Mouse (Mus musculus) embryonic facial prominence, embryonic 10.5 days (tissue): Measurements from ENCODE around the gene Tbkbp1. TPM values are rescaled to one million over a fixed set of nuclear protein-coding genes. Genes with fewer than 3 reads are reported as not detected.

Source experiments
- DNase-seq: peaks from one replicate; pipeline ENCODE4 v3.0.0-alpha.2; 2017; ENCODE audit warnings: low spot score
- H3K27ac ChIP-seq: fragments of 300-500 bp; sonication (generic); replicated peaks from 2 replicates; pipeline ENCODE4 v1.5.1; 2016; ENCODE audit warnings: mild to moderate bottlenecking
- H3K27me3 ChIP-seq: fragments of 300-500 bp; sonication (generic); replicated peaks from 2 replicates; pipeline ENCODE4 v1.6.1; 2016; ENCODE audit warnings: low read depth, mild to moderate bottlenecking; ENCODE audit not compliant: poor library complexity, severe bottlenecking
- H3K36me3 ChIP-seq: fragments of 300-500 bp; sonication (generic); replicated peaks from 2 replicates; pipeline ENCODE4 v1.6.1; 2016; ENCODE audit warnings: mild to moderate bottlenecking, moderate library complexity
- H3K4me1 ChIP-seq: fragments of 300-500 bp; sonication (generic); 2 replicates; pipeline ENCODE4 v1.6.1; 2016
- H3K4me3 ChIP-seq: fragments of 300-500 bp; sonication (generic); 2 replicates; pipeline ENCODE4 v1.5.1; 2016; ENCODE audit warnings: mild to moderate bottlenecking, moderate library complexity
- H3K9me3 ChIP-seq: fragments of 300-500 bp; sonication (generic); 2 replicates; pipeline ENCODE4 v1.6.1; 2016; ENCODE audit warnings: mild to moderate bottlenecking
- WGBS: fragments of 180-500 bp; shearing (Covaris S2); methylation state at CpG from one replicate; pipeline ENCODE4 v1.1.7; 2016; 5-methylcytosine and 5-hydroxymethylcytosine counted together
- polyA plus RNA-seq: library from polyadenylated mRNA; unstranded; fragments of >200 nt; fragmentation: Nextera tagmentation; extraction: Ambion mirVana; gene quantifications from 2 replicates; pipeline ENCODE4 v1.2.1, GENCODE M21; 2016

Tbkbp1 gene
- polyA plus RNA-seq, 1 experiment from 2014 or later, result 5.1 TPM

DNA sequence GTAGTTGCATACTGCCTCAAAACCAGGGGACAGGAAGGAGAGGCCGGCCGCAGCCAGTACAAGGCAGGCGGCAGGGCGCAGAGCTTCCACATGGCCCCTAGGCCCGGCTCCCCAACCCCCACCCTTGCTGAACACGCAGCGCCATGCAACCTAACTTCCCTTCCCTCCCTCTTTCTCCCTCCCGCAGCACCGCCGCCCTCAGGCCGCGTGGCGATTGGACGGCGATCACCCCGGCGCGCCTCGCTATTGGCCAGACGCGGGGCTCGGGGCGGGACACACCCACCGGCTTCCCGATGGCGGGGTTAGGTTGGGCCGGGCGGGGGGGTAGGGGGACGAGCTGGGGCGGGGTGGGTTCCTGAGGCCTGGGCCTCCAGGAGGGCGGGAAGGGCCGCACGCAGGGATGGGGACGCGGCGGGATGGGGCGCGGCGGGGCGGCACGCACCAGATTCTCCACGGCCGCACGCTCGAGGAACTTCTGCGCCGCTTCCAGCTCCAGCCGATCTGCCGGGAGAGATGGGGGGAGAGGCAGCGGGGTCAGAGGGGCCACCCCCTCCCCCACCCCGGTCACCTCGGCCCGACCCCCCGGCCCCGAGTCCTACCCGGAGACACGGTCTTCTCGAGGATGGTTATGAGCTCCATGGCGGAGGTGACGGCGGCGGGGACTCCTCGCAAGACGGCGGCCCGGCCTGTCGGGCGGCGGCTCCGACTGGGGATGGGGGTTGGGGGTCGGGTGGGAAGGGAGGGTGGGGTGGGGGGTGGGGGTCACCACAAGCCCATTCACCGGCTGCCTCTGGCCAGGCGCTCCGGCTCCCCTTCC lies 35.9 kb upstream of the Tbkbp1 start:
- under 1% methylated on average over 74 of the region's 74 CpGs for WGBS
- Histone ChIP-seq H3K36me3 (peaks cover 59% of the 10 kb centered on the region), H3K4me3 (peak overlapping the region; percentile 91), H3K27me3 (no peaks in the 10 kb centered on the region), H3K4me1 (peaks cover 35% of the 10 kb centered on the region), H3K27ac (peak overlapping the region; percentile 99), H3K9me3 (no peaks in the 10 kb centered on the region)
- DNase-seq, result peak; percentile 99

DNA sequence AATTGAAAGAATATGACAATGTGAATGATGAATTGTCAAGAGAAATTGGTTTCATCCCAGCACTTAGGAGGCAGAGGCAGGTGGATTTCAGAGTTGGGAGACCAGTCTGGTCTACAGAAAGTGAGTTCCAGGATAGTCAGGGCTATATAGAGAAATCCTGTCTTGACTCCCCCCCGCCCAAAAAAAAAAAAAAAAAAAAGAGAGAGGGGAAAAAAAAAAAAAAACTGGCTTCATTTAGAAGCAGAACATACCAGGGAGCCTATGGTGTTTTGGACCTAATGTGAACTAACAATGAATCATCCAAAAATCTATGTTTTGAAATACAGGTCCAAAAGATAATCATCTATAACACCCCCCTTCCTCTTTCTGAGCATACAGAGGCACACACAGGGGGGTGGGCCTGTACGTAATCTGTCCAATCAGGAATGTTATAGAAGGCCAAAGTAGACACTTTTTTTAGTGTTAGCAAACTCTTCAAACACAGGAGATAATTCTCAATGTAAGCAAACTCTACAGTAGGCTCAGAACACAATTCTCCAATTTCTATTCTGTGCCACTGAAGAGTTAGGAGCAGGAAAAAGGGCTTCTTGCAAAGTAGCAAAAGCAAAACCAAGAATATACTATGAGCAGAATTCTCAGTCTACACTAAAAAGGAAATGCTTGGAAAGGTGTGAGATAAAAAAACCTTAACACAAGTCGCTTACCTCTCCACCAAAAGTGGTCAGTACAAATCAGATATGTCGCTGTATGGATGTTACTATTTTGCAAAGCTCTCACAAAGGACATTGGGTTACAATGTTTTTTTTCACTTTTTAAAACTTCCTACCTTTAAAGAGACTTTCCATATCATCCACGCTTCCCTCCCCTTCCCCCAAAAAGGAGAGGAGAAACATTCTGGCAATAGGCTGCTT lies 34.7 kb upstream of the Tbkbp1 start:
- H3K27ac ChIP-seq, result peak overlapping the region; percentile 99
- peaks cover 35% of the 10 kb centered on the region for H3K4me1 ChIP-seq
- H3K9me3 ChIP-seq, result no peaks in the 10 kb centered on the region
- DNase-seq, result no peak
- no peaks in the 10 kb centered on the region for H3K27me3 ChIP-seq
- 68% methylated on average over 5 of the region's 5 CpGs for WGBS
- peak overlapping the region; percentile 91 for H3K4me3 ChIP-seq
- H3K36me3 ChIP-seq, result peaks cover 64% of the 10 kb centered on the region

DNA sequence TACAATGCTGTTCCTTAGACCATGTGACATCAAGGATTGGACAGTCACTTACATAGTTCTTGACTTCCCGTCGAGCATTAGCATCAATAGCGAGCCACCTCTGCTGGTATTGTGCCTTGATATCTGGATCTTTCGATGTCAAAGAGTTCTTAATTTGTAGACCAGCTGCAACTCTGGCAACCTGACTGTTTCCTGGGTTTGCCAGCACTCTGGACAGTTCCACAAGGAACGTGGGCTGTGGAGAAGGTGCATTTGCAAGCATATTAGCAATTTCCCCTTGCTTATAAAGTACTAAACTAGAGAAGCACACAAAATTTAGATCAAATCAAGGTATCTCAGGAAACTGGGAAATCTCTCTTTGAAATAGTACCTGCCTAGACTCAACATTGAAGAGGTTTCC lies 33.6 kb upstream of the Tbkbp1 start:
- H3K4me1 ChIP-seq, result peaks cover 35% of the 10 kb centered on the region
- peak overlapping the region; percentile 5; the same call in 1 of the 2 replicates for H3K4me3 ChIP-seq
- H3K27ac ChIP-seq, result no peak overlapping the region
- no peaks in the 10 kb centered on the region for H3K27me3 ChIP-seq
- 81% methylated on average over 5 of the region's 5 CpGs for WGBS
- H3K9me3 ChIP-seq, result no peaks in the 10 kb centered on the region
- H3K36me3 ChIP-seq, result peaks cover 69% of the 10 kb centered on the region
- no peak for DNase-seq

DNA sequence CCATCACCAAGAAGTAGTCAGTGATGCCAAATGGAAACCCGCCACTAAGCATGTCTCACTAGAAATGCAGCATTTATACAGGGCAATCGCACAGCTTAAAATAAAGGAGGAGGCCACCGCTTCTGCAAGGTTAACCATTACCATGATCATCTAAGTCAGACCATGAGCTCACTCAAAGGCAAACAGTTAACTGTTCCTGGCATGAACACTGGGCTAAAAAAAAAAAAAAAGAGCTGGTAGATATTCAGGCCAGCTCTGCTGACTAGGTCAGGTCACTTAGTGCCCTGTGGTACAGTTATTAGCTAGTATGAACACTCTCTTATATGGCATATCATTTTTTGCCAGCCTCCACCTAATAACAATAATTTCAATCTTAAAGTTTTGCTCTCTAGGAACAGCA lies 31.2 kb upstream of the Tbkbp1 start:
- Histone ChIP-seq H3K27me3 (no peaks in the 10 kb centered on the region), H3K4me1 (peaks cover 26% of the 10 kb centered on the region), H3K36me3 (peaks cover 90% of the 10 kb centered on the region), H3K27ac (no peak overlapping the region), H3K4me3 (no peak overlapping the region), H3K9me3 (no peaks in the 10 kb centered on the region)
- WGBS, result 93% methylated on average over 3 of the region's 3 CpGs
- DNase-seq, result no peak

GRCm38 (mm10) chr11:97181061-97181460 lies 29.8 kb upstream of the Tbkbp1 start:
- no peaks in the 10 kb centered on the region for H3K9me3 ChIP-seq
- peaks cover 21% of the 10 kb centered on the region for H3K4me1 ChIP-seq
- 82% methylated on average over 5 of the region's 5 CpGs for WGBS
- peaks cover 100% of the 10 kb centered on the region for H3K36me3 ChIP-seq
- no peak overlapping the region for H3K27ac ChIP-seq
- H3K4me3 ChIP-seq, result no peak overlapping the region
- no peak for DNase-seq
- no peaks in the 10 kb centered on the region for H3K27me3 ChIP-seq

DNA sequence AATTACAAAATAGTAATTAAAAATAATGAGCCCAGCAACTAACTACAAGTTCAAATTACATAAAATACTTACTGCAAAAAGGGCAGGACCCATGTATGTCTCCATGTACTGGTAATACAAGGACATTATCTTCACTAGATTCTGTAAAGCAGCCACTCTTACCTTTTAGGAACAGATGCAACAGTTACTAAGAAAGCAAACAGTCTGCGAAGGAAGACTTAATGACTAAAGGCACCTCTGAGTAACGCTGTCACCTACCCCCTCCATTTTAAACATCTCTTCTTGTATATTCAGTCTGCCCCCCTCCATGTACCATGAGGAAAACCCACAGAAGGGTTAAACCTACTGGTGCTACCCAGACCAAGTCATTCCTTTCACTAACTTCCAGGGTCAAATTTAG lies 26.9 kb upstream of the Tbkbp1 start:
- Histone ChIP-seq H3K9me3 (no peaks in the 10 kb centered on the region), H3K27ac (no peak overlapping the region), H3K27me3 (no peaks in the 10 kb centered on the region), H3K36me3 (peaks cover 100% of the 10 kb centered on the region), H3K4me3 (no peak overlapping the region), H3K4me1 (no peaks in the 10 kb centered on the region)
- WGBS, result 98% methylated on average over 2 of the region's 2 CpGs
- no peak for DNase-seq

DNA sequence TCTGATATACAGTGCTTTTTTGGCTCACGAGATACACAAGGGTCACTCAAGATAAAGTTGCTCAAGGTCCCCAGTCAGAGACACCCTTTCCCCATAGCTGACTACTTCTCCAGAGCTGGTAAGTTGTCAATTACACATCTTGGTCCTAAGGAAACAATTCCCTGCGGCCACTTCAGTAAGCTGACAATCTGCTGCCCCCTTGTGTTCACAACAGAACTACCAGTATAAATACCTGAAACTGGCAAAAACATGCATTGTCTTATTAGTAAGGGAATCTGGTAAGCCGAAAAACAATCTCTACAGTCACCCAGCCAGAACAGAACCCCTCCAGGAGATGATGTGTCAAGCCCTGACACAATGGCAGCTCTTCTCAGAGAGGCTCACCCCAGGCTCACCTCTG lies 25.6 kb upstream of the Tbkbp1 start:
- Histone ChIP-seq H3K36me3 (peaks cover 100% of the 10 kb centered on the region), H3K9me3 (no peaks in the 10 kb centered on the region), H3K27me3 (no peaks in the 10 kb centered on the region), H3K4me1 (no peaks in the 10 kb centered on the region), H3K27ac (no peak overlapping the region), H3K4me3 (no peak overlapping the region)
- DNase-seq, result peak; percentile 40
- 65% methylated on average over 3 of the region's 3 CpGs for WGBS

- H3K9me3 ChIP-seq, result no peaks in the 10 kb centered on the region
- 94% methylated on average over 7 of the region's 7 CpGs for WGBS
- H3K27me3 ChIP-seq, result no peaks in the 10 kb centered on the region
- H3K27ac ChIP-seq, result no peak overlapping the region
- H3K4me3 ChIP-seq, result no peak overlapping the region
- H3K36me3 ChIP-seq, result peaks cover 100% of the 10 kb centered on the region
- DNase-seq, result no peak
- no peaks in the 10 kb centered on the region for H3K4me1 ChIP-seq
Observed at GRCm38 (mm10) chr11:97175499-97175898, 24.2 kb upstream of the Tbkbp1 start.

- no peaks in the 10 kb centered on the region for H3K9me3 ChIP-seq
- no peaks in the 10 kb centered on the region for H3K27me3 ChIP-seq
- 79% methylated on average over 6 of the region's 6 CpGs for WGBS
- H3K27ac ChIP-seq, result no peak overlapping the region
- no peaks in the 10 kb centered on the region for H3K4me1 ChIP-seq
- no peak overlapping the region for H3K4me3 ChIP-seq
- DNase-seq, result no peak
- peaks cover 100% of the 10 kb centered on the region for H3K36me3 ChIP-seq
Observed at GRCm38 (mm10) chr11:97160341-97160740, 9.0 kb upstream of the Tbkbp1 start.

DNA sequence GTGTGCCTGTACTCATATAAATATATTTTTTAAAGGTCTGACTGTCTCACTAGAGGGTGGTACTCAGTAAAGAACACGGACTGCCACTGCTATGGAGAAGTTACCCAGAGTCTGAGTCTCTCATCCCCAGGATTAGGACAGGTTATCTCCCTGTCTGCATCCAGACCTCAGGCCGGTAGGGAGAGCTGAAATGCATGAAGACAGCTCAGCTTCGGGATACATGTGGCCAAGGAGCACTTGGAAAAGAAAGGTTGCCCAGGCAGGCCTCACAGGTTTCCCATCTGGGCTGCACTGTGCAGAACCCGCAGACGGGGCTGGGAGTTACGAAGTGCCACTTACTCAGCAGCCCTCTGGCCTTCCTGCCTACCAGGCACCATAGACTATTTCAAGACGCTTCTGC lies 5.7 kb upstream of the Tbkbp1 start:
- WGBS, result 80% methylated on average over 7 of the region's 7 CpGs
- Histone ChIP-seq H3K27me3 (no peaks in the 10 kb centered on the region; the same call in 1 of the 2 replicates), H3K4me1 (peaks cover 24% of the 10 kb centered on the region), H3K9me3 (no peaks in the 10 kb centered on the region), H3K4me3 (no peak overlapping the region), H3K36me3 (peaks cover 85% of the 10 kb centered on the region), H3K27ac (no peak overlapping the region)
- no peak for DNase-seq

DNA sequence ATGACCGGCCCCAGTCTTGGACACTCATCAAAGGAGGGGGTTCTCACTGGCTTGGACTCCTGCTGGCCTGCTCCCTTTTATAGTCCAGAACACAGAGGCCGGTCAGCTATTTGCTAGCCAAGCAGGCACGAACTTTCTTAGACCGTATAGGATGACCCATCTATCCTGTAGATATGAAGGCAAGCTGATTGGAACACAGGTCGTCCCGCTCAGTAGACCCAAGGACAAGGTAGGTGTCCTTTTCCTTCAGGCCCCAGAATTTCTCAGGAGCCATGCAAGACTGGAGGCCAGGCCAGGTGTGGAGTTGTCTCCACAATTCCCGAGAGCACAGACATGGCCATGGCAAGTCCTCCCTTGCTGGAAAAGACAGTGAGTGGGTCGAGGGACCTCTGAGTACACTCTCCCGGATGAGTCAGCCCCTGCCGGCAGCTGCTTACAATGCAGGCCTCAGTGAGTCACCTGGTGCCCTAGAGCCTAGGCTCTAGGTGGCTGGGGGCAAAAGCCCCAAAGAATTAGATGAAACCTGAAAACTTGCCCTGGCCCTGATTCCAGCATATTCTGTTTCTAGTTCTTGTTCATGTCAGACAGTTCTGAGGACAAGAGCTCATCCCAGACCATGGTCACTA lies 1.5 kb upstream of the Tbkbp1 start:
- Histone ChIP-seq H3K27ac (peak overlapping the region; percentile 35; the same call in 1 of the 2 replicates), H3K9me3 (no peaks in the 10 kb centered on the region), H3K4me3 (peak overlapping the region; percentile 85), H3K27me3 (peaks cover 19% of the 10 kb centered on the region), H3K4me1 (peaks cover 55% of the 10 kb centered on the region), H3K36me3 (peaks cover 52% of the 10 kb centered on the region)
- peak; percentile 48 for DNase-seq
- 24% methylated on average over 10 of the region's 10 CpGs for WGBS

DNA sequence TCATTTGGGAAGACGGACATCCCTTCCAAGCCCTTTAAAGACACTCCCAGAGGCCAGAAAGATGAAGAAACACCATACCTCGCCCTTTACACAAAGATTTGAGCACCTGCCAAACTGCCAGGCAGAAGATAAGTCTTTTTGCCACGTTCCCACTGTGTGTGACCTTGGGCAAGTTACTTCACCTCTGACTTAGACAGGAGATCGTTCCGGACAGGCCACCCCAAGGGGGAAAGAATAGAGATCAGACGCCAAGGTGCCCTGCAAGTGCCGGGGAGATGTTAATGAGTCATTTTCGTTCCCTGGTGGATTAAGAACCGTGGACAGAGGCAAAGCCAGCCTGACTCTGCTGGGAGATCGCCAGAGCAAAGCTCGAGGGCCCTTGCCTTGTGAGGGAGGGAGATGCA lies 730 bp upstream of the Tbkbp1 start:
- H3K9me3 ChIP-seq, result no peaks in the 10 kb centered on the region
- peak; percentile 51 for DNase-seq
- WGBS, result 2% methylated on average over 11 of the region's 11 CpGs
- peaks cover 26% of the 10 kb centered on the region for H3K27me3 ChIP-seq
- H3K4me3 ChIP-seq, result peak overlapping the region; percentile 85
- H3K4me1 ChIP-seq, result peaks cover 55% of the 10 kb centered on the region
- peak overlapping the region; percentile 10; the same call in 1 of the 2 replicates for H3K27ac ChIP-seq
- peaks cover 47% of the 10 kb centered on the region for H3K36me3 ChIP-seq
